Mouse (Mus musculus): ENCODE measurements around the gene Epor.

- no peak for TF ChIP-seq CTCF (IDR thresholded peaks at IDR 0.05; ENCODE audit: low read depth)
- no peak for TF ChIP-seq EP300 (IDR thresholded peaks at IDR 0.05; ENCODE audit: low read depth)
Measured at GRCm38 (mm10) chr9:21959244-21959643, 4.1 kb downstream of the Epor start.

All from liver, embryonic 14.5 days (tissue).